Mouse (Mus musculus) liver, embryonic 13.5 days (tissue): Measurements from ENCODE around the gene Tcam1. TPM values are rescaled to one million over a fixed set of nuclear protein-coding genes. Genes with fewer than 3 reads are reported as not detected.

Source experiments
- ATAC-seq: fragments of 200-750 bp; cut with Nextera tagmentation; 2 replicates; pipeline ENCODE4 v1.8.0; 2017; ENCODE audit warnings: low read depth, mild to moderate bottlenecking, moderate number of reproducible peaks, moderate library complexity
- DNase-seq: peaks from one replicate; pipeline ENCODE4 v3.0.0; 2022
- H3K27ac ChIP-seq: fragments of 300-500 bp; sonication (generic); 2 replicates; pipeline ENCODE4 v1.5.1; 2015; ENCODE audit warnings: moderate library complexity, mild to moderate bottlenecking, inconsistent platforms
- H3K27me3 ChIP-seq: fragments of 300-500 bp; sonication (generic); 2 replicates; pipeline ENCODE4 v1.6.1; 2015; ENCODE audit warnings: mild to moderate bottlenecking, inconsistent platforms
- H3K36me3 ChIP-seq: fragments of 300-500 bp; sonication (generic); 2 replicates; pipeline ENCODE4 v1.6.1; 2015; ENCODE audit warnings: mild to moderate bottlenecking, inconsistent platforms
- H3K4me1 ChIP-seq: fragments of 300-500 bp; sonication (generic); replicated peaks from 2 replicates; pipeline ENCODE4 v1.6.1; 2015; ENCODE audit warnings: inconsistent platforms
- H3K4me2 ChIP-seq: fragments of 300-500 bp; sonication (generic); 2 replicates; pipeline ENCODE4 v1.6.1; 2015; ENCODE audit warnings: inconsistent platforms, mild to moderate bottlenecking, moderate library complexity
- H3K4me3 ChIP-seq: fragments of 300-500 bp; sonication (generic); replicated peaks from 2 replicates; pipeline ENCODE4 v1.5.1; 2015; ENCODE audit warnings: mild to moderate bottlenecking, inconsistent platforms
- H3K9ac ChIP-seq: fragments of 300-500 bp; sonication (generic); 2 replicates; pipeline ENCODE4 v1.6.1; 2015; ENCODE audit warnings: mild to moderate bottlenecking, inconsistent platforms
- H3K9me3 ChIP-seq: fragments of 300-500 bp; sonication (generic); replicated peaks from 2 replicates; pipeline ENCODE4 v1.6.1; 2016; ENCODE audit warnings: inconsistent platforms
- whole genome bisulfite sequencing: fragments of 180-500 bp; shearing (Covaris S2); methylation state at CpG from one replicate; pipeline ENCODE4 v1.1.7; 2015; ENCODE audit not compliant: insufficient replicate concordance; 5-methylcytosine and 5-hydroxymethylcytosine counted together
- polyA plus RNA-seq: library from polyadenylated mRNA; unstranded; fragments of >200 nt; fragmentation: Nextera tagmentation; extraction: Ambion mirVana; gene quantifications from 2 replicates; pipeline ENCODE4 v1.2.1, GENCODE M21; 2015

The Tcam1 gene
- polyA plus RNA-seq, 1 experiment from 2014 or later, result 0.27 TPM

GRCm38 (mm10) chr11:106273811-106274210, 2.7 kb upstream of the Tcam1 start:
- peaks cover 64% of the 10 kb centered on the region for H3K4me1 ChIP-seq
- 0 out of 2 replicates have a peak overlapping the region, but pooled peaks have one; percentile 75 for H3K9ac ChIP-seq

DNA sequence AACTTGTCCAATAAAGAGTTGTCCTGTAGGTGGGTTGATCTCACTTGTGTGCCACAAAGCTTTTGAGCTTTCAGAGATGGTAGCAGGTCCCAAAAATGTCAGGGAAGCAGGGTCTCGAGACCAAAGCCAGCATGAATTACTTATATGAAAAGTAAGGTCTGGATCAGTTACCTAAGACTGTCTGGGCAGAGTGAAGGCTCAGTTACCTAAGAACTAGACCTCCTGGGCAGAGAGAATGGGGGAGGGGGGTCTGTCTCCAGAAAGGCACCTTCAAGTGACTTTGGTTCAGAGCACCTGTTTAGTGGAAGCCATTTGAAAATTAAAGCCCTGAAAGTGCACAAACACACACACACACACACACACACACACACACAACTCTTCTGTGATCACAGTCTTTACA, 2.1 kb upstream of the Tcam1 start:
- H3K4me3 ChIP-seq, result no peak overlapping the region
- DNase-seq (no peak), ATAC-seq (no peak)
- no peak overlapping the region for H3K9ac ChIP-seq
- no peaks in the 10 kb centered on the region for H3K27me3 ChIP-seq
- WGBS, result 69% methylated on average over 1 of the region's 1 CpGs
- peaks cover 4% of the 10 kb centered on the region; the same call in 1 of the 2 replicates for H3K36me3 ChIP-seq
- H3K4me2 ChIP-seq, result 0 out of 2 replicates have a peak overlapping the region, but pooled peaks have one; percentile 84
- peak overlapping the region; percentile 93; the same call in 1 of the 2 replicates for H3K27ac ChIP-seq
- peaks cover 59% of the 10 kb centered on the region for H3K4me1 ChIP-seq
- no peaks in the 10 kb centered on the region for H3K9me3 ChIP-seq

More at GRCm38 (mm10) chr11:106273811-106274210, 2.7 kb upstream of the Tcam1 start:
- Histone ChIP-seq H3K4me2 (peak overlapping the region; percentile 84), H3K4me3 (peak overlapping the region; percentile 98), H3K9me3 (no peaks in the 10 kb centered on the region), H3K27ac (peak overlapping the region; percentile 93), H3K36me3 (peaks cover 4% of the 10 kb centered on the region; the same call in 1 of the 2 replicates), H3K27me3 (no peaks in the 10 kb centered on the region)
- WGBS, result 77% methylated on average over 6 of the region's 6 CpGs
- ATAC-seq (no peak), DNase-seq (no peak)

DNA sequence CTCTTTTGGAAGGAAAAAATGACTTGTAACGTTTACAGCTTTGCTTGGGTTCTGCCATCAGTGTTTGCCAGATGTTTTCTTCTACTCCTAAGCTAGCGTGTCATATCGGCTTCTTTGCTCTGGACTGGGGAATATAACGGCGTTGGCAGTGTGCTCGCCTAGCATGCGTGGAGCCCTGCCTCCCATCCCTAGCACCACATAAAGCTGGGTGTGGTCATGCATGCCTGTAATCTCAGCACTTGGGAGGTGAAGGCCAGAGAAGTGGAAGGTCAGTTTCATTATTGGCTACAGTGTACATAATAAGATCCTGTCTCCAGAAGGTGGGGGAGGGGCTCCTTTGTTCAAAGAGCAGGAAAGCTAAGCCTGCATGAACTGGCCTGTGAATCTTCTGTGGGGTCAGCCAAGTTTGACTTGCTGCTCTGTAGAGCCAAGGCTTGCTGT, 1.5 kb upstream of the Tcam1 start:
- H3K36me3 ChIP-seq, result peaks cover 4% of the 10 kb centered on the region; the same call in 1 of the 2 replicates
- no peak overlapping the region for H3K4me3 ChIP-seq
- no peak overlapping the region for H3K9ac ChIP-seq
- H3K27ac ChIP-seq, result no peak overlapping the region
- DNase-seq (no peak), ATAC-seq (no peak)
- H3K9me3 ChIP-seq, result no peaks in the 10 kb centered on the region
- H3K27me3 ChIP-seq, result no peaks in the 10 kb centered on the region
- 84% methylated on average over 7 of the region's 7 CpGs for WGBS
- no peak overlapping the region for H3K4me2 ChIP-seq
- peaks cover 55% of the 10 kb centered on the region for H3K4me1 ChIP-seq

- Histone ChIP-seq H3K27ac (no peak overlapping the region), H3K27me3 (0 out of 2 replicates have a peak, but pooled peaks cover 5% of the 10 kb centered on the region), H3K9ac (no peak overlapping the region), H3K36me3 (no peaks in the 10 kb centered on the region), H3K4me3 (no peak overlapping the region), H3K4me1 (no peaks in the 10 kb centered on the region), H3K4me2 (no peak overlapping the region), H3K9me3 (no peaks in the 10 kb centered on the region)
- 62% methylated on average over 6 of the region's 6 CpGs for WGBS
- ATAC-seq (no peak), DNase-seq (no peak)
Observed at GRCm38 (mm10) chr11:106282452-106282851, 6.0 kb downstream of the Tcam1 start.

DNA sequence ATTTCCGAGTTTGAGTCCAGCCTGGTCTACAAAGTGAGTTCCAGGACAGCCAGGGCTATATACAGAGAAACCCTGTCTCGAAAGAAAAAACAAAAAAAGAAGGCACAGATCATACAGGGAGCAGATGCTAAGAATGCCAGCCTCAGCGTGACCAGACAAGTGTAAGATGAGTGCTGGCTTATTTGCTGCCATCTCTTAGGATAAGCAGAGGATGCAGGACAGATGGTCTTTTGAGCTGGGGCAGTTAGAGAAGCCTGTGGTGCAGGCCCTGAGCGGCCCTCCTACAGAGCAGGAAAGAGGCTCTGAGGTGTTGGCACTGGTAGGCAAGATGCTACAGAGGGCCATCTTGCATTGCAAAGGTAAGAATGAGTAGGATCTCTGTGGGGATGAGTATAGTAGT, 6.9 kb downstream of the Tcam1 start:
- H3K4me3 ChIP-seq, result no peak overlapping the region
- H3K27me3 ChIP-seq, result 0 out of 2 replicates have a peak, but pooled peaks cover 5% of the 10 kb centered on the region
- no peaks in the 10 kb centered on the region for H3K36me3 ChIP-seq
- no peaks in the 10 kb centered on the region for H3K4me1 ChIP-seq
- no peak for ATAC-seq
- H3K9me3 ChIP-seq, result no peaks in the 10 kb centered on the region
- no peak overlapping the region for H3K27ac ChIP-seq
- DNase-seq, result no peak
- H3K9ac ChIP-seq, result no peak overlapping the region
- H3K4me2 ChIP-seq, result no peak overlapping the region
- WGBS, result 62% methylated on average over 4 of the region's 4 CpGs

DNA sequence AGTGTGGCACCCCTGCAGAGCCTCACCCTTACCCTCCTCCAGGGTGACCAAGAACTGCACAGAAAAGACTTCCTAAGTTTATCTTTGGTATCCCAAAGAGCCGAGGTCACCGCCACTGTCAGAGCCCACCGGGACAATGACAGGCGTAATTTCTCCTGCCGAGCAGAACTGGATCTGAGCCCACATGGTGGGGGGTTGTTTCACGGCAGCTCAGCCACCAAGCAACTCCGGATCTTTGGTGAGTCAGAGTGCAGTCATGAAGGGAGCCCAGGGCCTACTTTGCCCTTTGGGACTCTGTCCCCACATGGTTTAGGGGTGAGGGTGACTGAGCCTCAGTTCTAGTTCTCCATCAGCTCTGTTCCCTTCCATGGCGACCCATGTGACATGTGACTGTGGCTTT, 7.7 kb downstream of the Tcam1 start:
- no peak for ATAC-seq
- 69% methylated on average over 8 of the region's 8 CpGs for WGBS
- Histone ChIP-seq H3K4me1 (no peaks in the 10 kb centered on the region), H3K27ac (no peak overlapping the region), H3K36me3 (no peaks in the 10 kb centered on the region), H3K9me3 (no peaks in the 10 kb centered on the region), H3K4me2 (no peak overlapping the region), H3K4me3 (no peak overlapping the region), H3K27me3 (0 out of 2 replicates have a peak, but pooled peaks cover 5% of the 10 kb centered on the region), H3K9ac (no peak overlapping the region)
- no peak for DNase-seq

GRCm38 (mm10) chr11:106286206-106286605, 9.7 kb downstream of the Tcam1 start:
- DNase-seq (no peak), ATAC-seq (no peak)
- Histone ChIP-seq H3K4me2 (no peak overlapping the region), H3K9me3 (no peaks in the 10 kb centered on the region), H3K9ac (no peak overlapping the region), H3K27ac (no peak overlapping the region), H3K36me3 (no peaks in the 10 kb centered on the region), H3K4me3 (no peak overlapping the region), H3K4me1 (no peaks in the 10 kb centered on the region), H3K27me3 (0 out of 2 replicates have a peak, but pooled peaks cover 5% of the 10 kb centered on the region)
- WGBS, result 74% methylated on average over 7 of the region's 7 CpGs

DNA sequence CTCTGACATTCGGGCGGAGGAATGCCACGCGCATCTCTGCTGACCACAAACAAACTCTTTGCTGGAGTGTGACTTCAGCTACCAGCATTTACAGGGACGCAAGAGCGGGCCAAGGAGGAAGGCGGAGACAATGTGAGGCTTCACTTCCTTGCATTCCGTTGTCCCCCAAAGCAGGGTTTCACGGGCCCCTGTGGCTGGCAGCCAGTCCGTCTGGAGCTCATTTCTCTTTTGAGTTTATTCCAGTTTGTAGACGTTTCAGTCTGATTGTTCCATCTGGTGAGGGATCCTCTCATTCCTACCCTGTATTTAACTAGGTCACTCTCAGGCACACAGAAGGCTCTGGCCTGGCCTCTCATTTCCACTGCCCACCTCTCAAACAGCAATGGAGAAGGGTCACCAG, 10.5 kb downstream of the Tcam1 start:
- no peak for DNase-seq
- no peaks in the 10 kb centered on the region for H3K4me1 ChIP-seq
- H3K4me2 ChIP-seq, result no peak overlapping the region
- no peaks in the 10 kb centered on the region for H3K9me3 ChIP-seq
- no peak overlapping the region for H3K9ac ChIP-seq
- no peak for ATAC-seq
- H3K4me3 ChIP-seq, result no peak overlapping the region
- H3K27me3 ChIP-seq, result no peaks in the 10 kb centered on the region
- H3K36me3 ChIP-seq, result no peaks in the 10 kb centered on the region
- H3K27ac ChIP-seq, result no peak overlapping the region
- WGBS, result 59% methylated on average over 11 of the region's 11 CpGs

GRCm38 (mm10) chr11:106289369-106289768, 12.9 kb downstream of the Tcam1 start:
- 69% methylated on average over 8 of the region's 8 CpGs for WGBS
- H3K9me3 ChIP-seq, result no peaks in the 10 kb centered on the region
- H3K4me3 ChIP-seq, result no peak overlapping the region
- H3K4me1 ChIP-seq, result no peaks in the 10 kb centered on the region
- ATAC-seq, result no peak
- DNase-seq, result no peak
- H3K4me2 ChIP-seq, result no peak overlapping the region
- no peak overlapping the region for H3K9ac ChIP-seq
- H3K36me3 ChIP-seq, result no peaks in the 10 kb centered on the region
- H3K27me3 ChIP-seq, result no peaks in the 10 kb centered on the region
- no peak overlapping the region for H3K27ac ChIP-seq

DNA sequence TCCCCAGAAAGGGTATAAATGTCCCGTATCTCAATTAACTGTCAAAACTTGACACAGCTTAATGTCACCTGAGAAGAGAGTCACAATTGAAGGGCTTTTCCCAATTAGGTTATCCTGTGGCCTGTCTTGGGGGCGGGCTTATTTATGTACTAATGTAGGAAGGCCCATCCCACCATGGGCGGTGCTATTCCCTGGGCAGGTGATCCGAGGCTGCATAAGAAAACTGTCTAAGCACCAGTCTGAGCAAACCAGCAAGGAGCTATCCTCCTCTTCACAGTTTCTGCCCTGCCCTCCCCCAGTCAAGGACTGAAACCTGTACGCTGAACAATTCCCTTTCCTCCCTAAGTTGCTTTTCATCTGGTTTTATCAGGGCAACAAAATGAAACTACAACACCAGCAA, 13.9 kb downstream of the Tcam1 start:
- H3K36me3 ChIP-seq, result no peaks in the 10 kb centered on the region
- no peak overlapping the region for H3K4me3 ChIP-seq
- no peak overlapping the region for H3K4me2 ChIP-seq
- 70% methylated on average over 5 of the region's 5 CpGs for WGBS
- ATAC-seq (no peak), DNase-seq (no peak)
- H3K27me3 ChIP-seq, result no peaks in the 10 kb centered on the region
- H3K27ac ChIP-seq, result no peak overlapping the region
- no peaks in the 10 kb centered on the region for H3K9me3 ChIP-seq
- H3K4me1 ChIP-seq, result no peaks in the 10 kb centered on the region
- no peak overlapping the region for H3K9ac ChIP-seq

- Histone ChIP-seq H3K9me3 (no peaks in the 10 kb centered on the region), H3K4me2 (no peak overlapping the region), H3K27ac (no peak overlapping the region), H3K27me3 (no peaks in the 10 kb centered on the region), H3K4me1 (no peaks in the 10 kb centered on the region), H3K9ac (no peak overlapping the region), H3K36me3 (no peaks in the 10 kb centered on the region), H3K4me3 (no peak overlapping the region)
- DNase-seq (no peak), ATAC-seq (no peak)
- WGBS, result 63% methylated on average over 2 of the region's 2 CpGs
Observed at GRCm38 (mm10) chr11:106291861-106292260, 15.4 kb downstream of the Tcam1 start.

DNA sequence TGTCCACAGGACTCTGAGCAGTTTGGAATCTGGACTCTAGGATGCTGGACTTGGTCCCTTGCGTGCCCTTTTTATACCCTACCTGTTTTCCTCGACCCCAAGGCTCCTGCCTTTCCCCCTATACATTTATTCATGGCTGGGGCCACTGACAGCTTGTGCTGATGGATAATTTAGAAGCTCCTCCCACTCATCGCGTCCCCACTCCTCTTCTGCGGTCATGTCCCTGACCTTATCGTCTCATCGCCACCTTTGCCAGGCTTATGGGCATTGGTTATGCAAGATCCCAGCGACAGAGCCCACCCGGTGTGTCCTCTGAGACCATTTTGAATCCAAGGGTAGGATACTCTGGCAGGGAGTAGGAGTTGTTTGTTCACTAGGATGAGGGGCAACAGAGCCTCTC, 25.3 kb downstream of the Tcam1 start, which contains the start of gene Gh:
Gh (minus strand) TSS at position 101 of the 400 bp plus-strand sequence.
- ATAC-seq (no peak), DNase-seq (no peak)
- Histone ChIP-seq H3K27me3 (no peaks in the 10 kb centered on the region), H3K36me3 (no peaks in the 10 kb centered on the region), H3K9me3 (no peaks in the 10 kb centered on the region), H3K27ac (no peak within 1 kb of the TSS), H3K4me3 (no peak within 1 kb of the TSS), H3K9ac (no peak within 1 kb of the TSS), H3K4me1 (no peaks in the 10 kb centered on the region), H3K4me2 (no peak within 1 kb of the TSS)
- 65% methylated on average over 9 of the region's 9 CpGs for WGBS
